Mouse (Mus musculus): Measurements from ENCODE around the gene Zdhhc11.
"Not testable (repeated sequence)": the region's sequence is repeated elsewhere in the genome, so short reads cannot be mapped to it uniquely, and the experiment has no call there.

Zdhhc11 gene

GRCm38 (mm10) chr13:73963551-73963950 is at the start of gene Zdhhc11:
TSS of gene Zdhhc11 (plus strand) at chr13:73963851.
- no peak for DNase-seq

GRCm38 (mm10) chr13:73932201-73932600 is 31.4 kb upstream of the Zdhhc11 start:
- DNase-seq, result no peak

GRCm38 (mm10) chr13:73936938-73937320 is 26.7 kb upstream of the Zdhhc11 start:
- no peak for DNase-seq

GRCm38 (mm10) chr13:73937321-73938176 is 26.1 kb upstream of the Zdhhc11 start, which contains the start of the genes Trip13 and Brd9:
TSS of gene Trip13 (minus strand) at chr13:73937784.
TSS of gene Brd9 (plus strand) at chr13:73937811.
- DNase-seq, result peak; percentile 91

- DNase-seq, result peak; percentile 7
Observed at GRCm38 (mm10) chr13:73938177-73938560, 25.5 kb upstream of the Zdhhc11 start.

DNA sequence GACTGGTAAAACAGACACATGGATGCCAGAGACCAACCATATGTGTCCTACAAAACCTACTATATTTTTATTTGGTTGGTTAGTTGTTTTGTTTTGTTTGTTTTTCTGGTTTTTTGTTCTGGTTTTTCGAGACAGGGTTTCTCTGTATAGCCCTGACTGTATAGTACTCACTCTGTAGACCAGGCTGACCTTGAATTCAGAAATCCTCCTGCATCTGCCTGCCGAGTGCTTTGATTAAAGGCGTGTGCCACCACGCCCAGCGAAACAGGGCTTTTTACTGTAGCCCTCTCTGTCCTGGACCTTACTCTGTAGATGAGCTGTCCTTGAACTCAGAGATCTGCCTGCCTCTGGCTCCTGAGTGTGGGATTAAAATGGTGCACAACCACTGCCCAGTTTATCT is 24.6 kb upstream of the Zdhhc11 start:
- DNase-seq, result no peak

GRCm38 (mm10) chr13:73944606-73945005 is 19.0 kb upstream of the Zdhhc11 start:
- no peak for DNase-seq

DNA sequence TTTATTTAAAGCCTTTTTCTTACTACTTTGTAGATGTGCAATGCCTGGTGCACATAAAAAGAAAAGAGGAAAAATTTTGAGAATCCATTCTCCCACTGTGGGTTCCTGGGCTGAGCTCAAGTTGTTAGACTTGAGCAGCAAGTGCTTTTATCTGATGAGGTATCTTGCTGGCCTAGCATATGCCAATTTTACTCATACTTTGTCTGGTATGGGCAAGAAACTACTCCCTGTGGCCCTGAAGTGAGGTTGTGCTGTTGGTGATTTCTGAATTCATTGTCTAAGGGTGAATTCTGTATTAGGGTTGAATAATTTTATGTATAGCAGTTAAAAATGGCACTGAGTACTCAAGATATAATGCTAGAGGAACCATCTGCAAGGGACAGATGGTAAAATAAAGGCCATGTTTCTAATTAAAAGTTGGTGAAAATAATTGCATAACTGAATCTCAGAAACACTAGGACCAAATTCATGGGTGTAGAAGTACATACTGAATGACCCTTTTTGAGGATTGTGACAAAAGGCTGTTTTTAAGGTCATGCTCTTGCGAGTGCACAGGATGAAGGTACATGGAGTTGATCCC is 10.0 kb upstream of the Zdhhc11 start:
- DNase-seq, result no peak

DNA sequence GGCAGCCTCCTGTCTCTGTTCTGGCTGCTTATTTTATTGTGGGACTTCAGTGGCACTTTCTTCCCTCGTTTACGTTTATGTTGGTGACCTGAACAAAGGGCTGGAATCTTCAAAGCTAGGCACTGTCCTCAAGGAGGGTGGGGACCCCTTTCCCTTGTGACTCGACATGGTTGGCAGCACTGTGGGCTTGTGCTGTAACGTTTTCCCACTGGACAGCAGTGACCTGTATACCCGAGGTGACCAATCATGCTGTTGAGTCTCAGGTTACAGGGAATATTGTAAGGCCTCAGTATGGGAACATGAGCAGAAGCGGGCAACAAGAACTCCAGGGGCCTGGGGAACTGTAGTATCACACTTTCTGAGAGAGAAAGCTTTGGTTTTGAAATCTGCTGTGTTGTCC is 9.0 kb upstream of the Zdhhc11 start:
- no peak for DNase-seq

DNA sequence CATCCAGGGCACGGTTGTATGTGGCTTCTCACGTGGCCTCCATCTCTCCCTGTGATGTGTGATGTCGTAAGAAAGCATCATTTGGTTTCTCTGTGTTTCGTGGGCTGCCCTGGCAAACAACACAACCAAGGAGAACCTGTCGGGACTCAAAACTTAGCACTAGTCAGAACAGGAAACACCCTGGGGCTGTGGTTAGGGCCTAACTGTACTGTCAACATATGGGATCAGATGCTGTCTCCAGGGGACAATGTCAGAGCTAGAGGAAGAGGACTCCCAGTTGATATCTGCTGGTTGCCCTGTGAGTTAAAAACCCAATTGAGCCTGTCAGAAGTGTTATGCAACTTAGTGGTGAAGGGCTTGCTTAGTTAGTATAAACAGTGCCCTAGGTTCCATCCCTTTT is 8.1 kb upstream of the Zdhhc11 start:
- no peak for DNase-seq

DNA sequence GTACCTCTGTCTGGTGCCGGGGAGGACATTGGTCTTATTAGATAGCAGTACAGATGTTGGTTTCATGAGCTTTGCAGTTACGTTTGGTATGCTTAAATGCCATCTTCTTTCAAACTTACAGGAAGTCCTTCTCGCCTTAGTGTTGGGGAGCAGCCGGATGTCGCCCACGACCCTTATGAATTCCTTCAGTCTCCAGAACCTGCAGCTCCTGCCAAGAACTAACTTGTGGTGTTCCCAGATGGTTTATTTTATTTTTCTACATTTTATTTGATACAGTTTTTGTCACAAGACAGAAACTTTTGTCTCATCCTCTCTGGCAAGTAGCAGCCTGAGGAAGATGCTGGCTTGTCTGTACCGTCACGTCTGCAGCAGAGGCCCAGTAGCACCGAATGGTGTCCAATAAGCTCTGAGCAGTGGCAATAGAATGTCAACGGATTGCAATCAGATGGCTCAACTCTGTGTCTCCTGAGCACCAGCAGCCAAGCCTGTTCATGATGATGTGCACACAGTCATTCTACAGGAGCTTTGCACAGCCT is 3.5 kb upstream of the Zdhhc11 start:
- no peak for DNase-seq

- no peak for DNase-seq
Observed at GRCm38 (mm10) chr13:73961177-73961576, 2.5 kb upstream of the Zdhhc11 start.

DNA sequence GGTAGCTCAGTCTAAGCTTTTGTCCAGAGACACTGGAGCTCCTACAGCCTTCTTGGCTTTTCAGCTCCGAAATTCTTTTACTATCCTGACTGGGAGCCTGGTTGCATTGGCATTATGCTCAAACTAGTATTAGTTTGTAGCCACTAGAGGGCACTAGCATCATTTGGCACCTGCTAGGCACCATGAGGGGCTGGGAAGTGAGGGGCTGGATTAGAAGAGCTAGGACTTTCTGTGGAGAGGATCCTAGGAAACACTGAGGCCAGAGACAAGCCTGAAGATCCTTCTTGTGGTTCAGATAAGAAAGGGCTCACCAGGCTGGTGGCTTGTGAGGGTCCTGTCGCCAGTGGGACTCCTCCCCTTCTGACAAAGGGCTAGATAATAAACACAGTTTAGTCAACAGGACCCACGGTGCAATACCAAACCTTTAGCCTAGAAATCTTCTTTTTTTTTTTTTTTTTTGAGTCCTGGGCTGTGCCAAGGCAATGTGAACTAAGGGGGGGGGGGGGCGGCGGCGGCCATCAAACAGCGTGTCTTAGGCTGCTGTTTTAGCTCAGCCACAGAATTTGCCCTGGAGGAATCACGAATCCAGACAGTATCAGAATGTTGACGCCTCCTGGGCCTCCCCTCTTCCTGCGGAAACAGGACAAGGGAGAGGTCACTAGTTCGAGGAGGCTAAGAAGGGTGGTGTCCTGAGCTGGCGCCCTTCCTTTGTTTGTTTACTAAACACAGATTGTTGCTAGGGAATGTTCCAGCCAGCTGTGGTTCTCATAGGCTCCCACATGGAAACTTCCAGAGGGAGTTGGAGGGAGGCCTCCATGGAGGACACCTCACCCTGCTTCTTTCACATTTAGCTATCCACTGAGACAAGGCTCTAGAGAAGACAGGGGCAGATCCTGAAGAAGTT is 7.1 kb downstream of the Zdhhc11 start:
- DNase-seq, result peak; percentile 94

- DNase-seq, result peak; percentile 28
Observed at GRCm38 (mm10) chr13:73974523-73974922, 10.9 kb downstream of the Zdhhc11 start.

- no peak for DNase-seq
Observed at GRCm38 (mm10) chr13:73976935-73977334, 13.3 kb downstream of the Zdhhc11 start.

- no peak for DNase-seq
Observed at GRCm38 (mm10) chr13:73990325-73990724, 26.7 kb downstream of the Zdhhc11 start.

DNA sequence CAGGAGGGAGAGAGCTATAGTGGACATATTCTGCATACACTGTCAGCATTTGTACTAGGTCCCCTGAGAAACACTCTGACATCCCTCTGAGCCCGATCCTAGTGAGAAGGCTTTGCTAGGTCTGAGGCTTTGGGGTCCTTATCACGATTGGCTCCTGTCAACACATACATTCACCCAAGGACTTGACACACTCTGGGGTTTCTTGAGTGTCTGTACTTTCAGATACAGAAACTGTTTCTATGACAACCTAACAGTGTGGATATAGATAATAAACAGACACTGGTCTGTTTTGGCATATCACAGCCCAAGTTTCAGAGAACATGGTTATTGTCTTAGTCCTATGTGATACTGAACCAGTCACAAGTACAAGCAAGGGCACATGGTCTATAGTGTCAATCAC is 27.1 kb downstream of the Zdhhc11 start:
- no peak for DNase-seq

- no peak for DNase-seq
Observed at GRCm38 (mm10) chr13:73991267-73991666, 27.6 kb downstream of the Zdhhc11 start.

DNA sequence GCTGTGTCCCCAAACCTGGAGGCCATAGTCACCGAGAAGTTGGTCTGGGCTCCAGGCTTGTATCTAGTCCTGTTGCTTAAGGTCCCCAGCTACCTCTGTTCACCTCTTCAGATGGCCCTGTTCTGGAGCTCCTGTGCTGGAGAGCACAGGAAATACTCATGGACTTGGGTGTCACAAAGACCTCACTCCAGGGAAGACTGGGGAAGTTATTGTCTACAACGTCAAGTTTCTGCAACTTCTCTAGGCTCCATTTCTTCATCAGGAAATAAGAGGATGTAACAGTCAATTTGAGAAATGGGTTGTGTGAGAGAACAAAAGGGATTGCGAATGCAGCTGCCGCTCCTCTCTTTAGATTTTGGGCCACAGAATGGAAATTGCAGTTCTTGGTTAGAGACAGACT is 32.8 kb downstream of the Zdhhc11 start:
- DNase-seq, result no peak

DNA sequence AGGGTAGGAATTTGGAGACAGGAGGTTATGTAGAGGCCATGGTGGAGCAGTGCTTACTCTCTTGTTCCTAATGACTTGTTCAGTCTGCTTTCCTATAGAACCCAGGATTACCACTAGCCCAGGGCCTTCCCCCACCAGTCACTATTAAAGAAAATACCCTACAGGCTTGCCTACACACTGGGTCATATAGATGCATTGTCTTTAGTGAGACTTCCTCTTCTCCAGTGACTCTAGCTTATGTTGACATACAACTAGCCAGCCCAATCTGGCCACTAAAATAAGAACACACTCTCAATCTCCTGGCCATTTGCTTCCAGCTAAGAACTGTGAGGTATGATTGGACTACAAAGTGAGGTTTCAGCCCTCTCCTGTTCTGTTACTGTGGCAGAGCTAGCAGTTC is 36.9 kb downstream of the Zdhhc11 start:
- no peak for DNase-seq

DNA sequence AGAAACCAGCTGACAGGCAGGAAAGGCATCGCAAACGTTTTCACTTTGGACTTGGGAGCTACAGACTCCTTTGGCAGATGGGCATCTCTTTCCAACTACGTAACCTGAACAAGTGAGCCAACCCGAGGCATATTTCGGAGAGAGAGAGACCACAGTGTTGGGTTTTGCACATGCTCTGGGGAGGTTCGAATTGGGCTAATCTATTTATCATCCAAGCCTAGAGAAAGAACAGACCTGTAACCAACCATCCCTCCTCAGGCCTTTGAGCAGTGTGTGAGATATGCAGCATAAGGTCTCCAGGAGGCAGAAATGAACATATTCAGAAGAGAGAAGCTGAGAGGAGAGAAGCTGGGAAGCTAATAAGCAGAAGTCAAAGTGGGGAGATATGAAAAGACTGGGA is 37.3 kb downstream of the Zdhhc11 start:
- DNase-seq, result no peak

GRCm38 (mm10) chr13:74001492-74001891 is 37.8 kb downstream of the Zdhhc11 start:
- DNase-seq, result no peak

- not testable (repeated sequence) for DNase-seq
Observed at GRCm38 (mm10) chr13:74006881-74007280, 43.2 kb downstream of the Zdhhc11 start.

Measured in lung, postnatal 36 days (tissue).